Mouse (Mus musculus) CH12.LX (cell line): ENCODE measurements around the gene Lyz1. TPM values are rescaled to one million over a fixed set of nuclear protein-coding genes. Genes with fewer than 3 reads are reported as not detected.

Source experiments
- DNase-seq: peaks from one replicate; pipeline ENCODE4 v3.0.0-alpha.2; 2013; ENCODE audit errors: extremely low read depth
- H3K27ac ChIP-seq: 2 replicates; pipeline ENCODE4 v1.5.1; 2012; ENCODE audit warnings: low read depth, mild to moderate bottlenecking, control low read depth, moderate library complexity; ENCODE audit not compliant: insufficient read depth
- H3K27me3 ChIP-seq: replicated peaks from 2 replicates; pipeline ENCODE3; 2012; ENCODE audit warnings: inconsistent platforms
- H3K36me3 ChIP-seq, 2 experiments: replicated peaks in 1 of 2; 2 replicates each; pipeline versions ENCODE3 to v1.6.1; 2012; ENCODE audit warnings: inconsistent platforms in 1 of 2, low read length in 1 of 2, mild to moderate bottlenecking in 1 of 2, mixed read lengths in 1 of 2, moderate library complexity in 1 of 2; ENCODE audit not compliant: control insufficient read depth in 1 of 2, insufficient read depth in 1 of 2
- H3K4me1 ChIP-seq, 2 experiments: 2 replicates each; pipeline ENCODE4 v1.6.1; 2012; ENCODE audit warnings: inconsistent platforms in 1 of 2, moderate library complexity in 1 of 2; ENCODE audit not compliant: insufficient read depth in 2 of 2, control insufficient read depth in 1 of 2
- H3K4me2 ChIP-seq: 2 replicates; pipeline ENCODE4 v1.6.1; 2012; ENCODE audit warnings: low read depth, mild to moderate bottlenecking, control low read depth; ENCODE audit not compliant: poor library complexity, insufficient read depth, severe bottlenecking
- H3K4me3 ChIP-seq, 3 experiments: fragments of 150-350 bp in 1 of 3; sonication (generic) in 1 of 3; replicated peaks in 1 of 3; 2 replicates each; pipeline versions ENCODE3 to v1.5.1; 2011 to 2012; ENCODE audit warnings: low read depth in 2 of 3, low read length in 2 of 3, mild to moderate bottlenecking in 2 of 3, moderate library complexity in 2 of 3, control low read depth in 1 of 3, improper control_type of control experiment in 1 of 3, inconsistent platforms in 1 of 3, mixed read lengths in 1 of 3; ENCODE audit not compliant: poor library complexity in 1 of 3
- H3K79me2 ChIP-seq: replicated peaks from 2 replicates; pipeline ENCODE4 v1.6.1; 2012; ENCODE audit warnings: mild to moderate bottlenecking, moderate library complexity; ENCODE audit not compliant: control insufficient read depth, poor library complexity, insufficient read depth, severe bottlenecking; ENCODE audit errors: extremely low read depth
- H3K9ac ChIP-seq: 2 replicates; pipeline ENCODE4 v1.6.1; 2012; ENCODE audit warnings: low read depth, mild to moderate bottlenecking, control low read depth, moderate library complexity; ENCODE audit not compliant: insufficient read depth
- H3K9me3 ChIP-seq: replicated peaks from 2 replicates; pipeline ENCODE3; 2012; ENCODE audit warnings: low read length, inconsistent platforms, mixed read lengths
- BHLHE40 ChIP-seq: IDR thresholded peaks from 2 replicates; pipeline ENCODE4 v1.6.1; 2011; ENCODE audit warnings: mild to moderate bottlenecking, low read depth, low read length, improper control_type of control experiment
- CHD1 ChIP-seq: IDR thresholded peaks from 2 replicates; pipeline ENCODE4 v1.6.1; 2012; ENCODE audit warnings: low read depth, low read length, improper control_type of control experiment, inconsistent platforms
- CTCF ChIP-seq, 2 experiments: IDR thresholded peaks in 1 of 2; conservative IDR thresholded peaks in 1 of 2; 2 replicates each; pipeline ENCODE4 v1.5.1; 2011 to 2012; ENCODE audit warnings: low read depth in 2 of 2, low read length in 2 of 2, improper control_type of control experiment in 1 of 2, inconsistent platforms in 1 of 2, mild to moderate bottlenecking in 1 of 2, moderate library complexity in 1 of 2
- E2F4 ChIP-seq: IDR thresholded peaks from 2 replicates; pipeline ENCODE4 v1.6.1; 2011; ENCODE audit warnings: low read depth, low read length, improper control_type of control experiment; ENCODE audit not compliant: insufficient replicate concordance
- ELF1 ChIP-seq: IDR thresholded peaks from 2 replicates; pipeline ENCODE4 v1.6.1; 2014; ENCODE audit warnings: low read depth, mild to moderate bottlenecking, inconsistent platforms, low read length, improper control_type of control experiment
- JUN ChIP-seq: IDR thresholded peaks from 2 replicates; pipeline ENCODE4 v1.6.1; 2011; ENCODE audit warnings: low read depth, mild to moderate bottlenecking, low read length, improper control_type of control experiment, moderate library complexity; ENCODE audit not compliant: insufficient read depth
- MAFK ChIP-seq: IDR thresholded peaks from 2 replicates; pipeline ENCODE4 v1.6.1; 2011; ENCODE audit warnings: low read length, improper control_type of control experiment; ENCODE audit not compliant: insufficient replicate concordance
- MAX ChIP-seq: IDR thresholded peaks from 2 replicates; pipeline ENCODE4 v1.6.1; 2011; ENCODE audit warnings: low read length, improper control_type of control experiment
- MXI1 ChIP-seq: IDR thresholded peaks from 2 replicates; pipeline ENCODE4 v1.6.1; 2011; ENCODE audit warnings: mild to moderate bottlenecking, low read depth, low read length, improper control_type of control experiment
- MYC ChIP-seq: IDR thresholded peaks from 2 replicates; pipeline ENCODE4 v1.6.1; 2011; ENCODE audit warnings: low read depth, mild to moderate bottlenecking, improper control_type of control experiment, low read length
- PAX5 ChIP-seq: IDR thresholded peaks from 2 replicates; pipeline ENCODE4 v1.6.1; 2012; ENCODE audit warnings: low read length, inconsistent platforms, mixed read lengths
- RCOR1 ChIP-seq: conservative IDR thresholded peaks from 2 replicates; pipeline ENCODE4 v1.6.1; 2012; ENCODE audit warnings: low read depth, mild to moderate bottlenecking, inconsistent platforms, low read length, improper control_type of control experiment
- TCF12 ChIP-seq: IDR thresholded peaks from 2 replicates; pipeline ENCODE4 v1.6.1; 2014; ENCODE audit warnings: low read depth, mild to moderate bottlenecking, inconsistent platforms, low read length, improper control_type of control experiment
- USF1 ChIP-seq: IDR thresholded peaks from 2 replicates; pipeline ENCODE4 v1.6.1; 2014; ENCODE audit warnings: low read depth, mild to moderate bottlenecking, inconsistent platforms, low read length, improper control_type of control experiment
- ZC3H11A ChIP-seq: IDR thresholded peaks from 2 replicates; pipeline ENCODE4 v1.6.1; 2012; ENCODE audit warnings: low read depth, mild to moderate bottlenecking, inconsistent platforms, low read length, improper control_type of control experiment
- ZKSCAN1 ChIP-seq: IDR thresholded peaks from 2 replicates; pipeline ENCODE4 v1.6.1; 2012; ENCODE audit warnings: low read depth, inconsistent platforms, low read length, improper control_type of control experiment, borderline replicate concordance
- dilution Hi-C: fragments of 300-500 bp; cut with MboI; formaldehyde crosslinking; loops from 2 replicates; pipeline ENCODE4 v1.14.3; 2020; ENCODE audit warnings: low sequenced_read_pairs; ENCODE audit not compliant: extremely low pct_unique_long_range_greater_than_20kb, extremely low pct_ligation_motif_present
- in situ Hi-C: fragments of 300-500 bp; cut with MboI; formaldehyde crosslinking; loops from 3 replicates; pipeline ENCODE4 v1.14.3; 2019; ENCODE audit warnings: low sequenced_read_pairs, low pct_ligation_motif_present, low pct_unique_long_range_greater_than_20kb, mixed read lengths
- polyA plus RNA-seq: library from polyadenylated mRNA; unstranded; fragments of >175 nt; gene quantifications from 2 replicates; pipeline ENCODE4 v1.2.1, GENCODE M21; 2012; ENCODE audit warnings: low read depth; ENCODE audit not compliant: insufficient read length
- total RNA-seq, 2 experiments: library from RNA; depleted of rRNA; stranded (reverse); fragments of 300-350 nt in 1 of 2; fragments of >200 nt in 1 of 2; gene quantifications; 2 replicates each; pipeline ENCODE4 v1.2.3; 2012 to 2014

Gene Lyz1
- total and polyA plus RNA-seq, 3 experiments, result not detected

DNA sequence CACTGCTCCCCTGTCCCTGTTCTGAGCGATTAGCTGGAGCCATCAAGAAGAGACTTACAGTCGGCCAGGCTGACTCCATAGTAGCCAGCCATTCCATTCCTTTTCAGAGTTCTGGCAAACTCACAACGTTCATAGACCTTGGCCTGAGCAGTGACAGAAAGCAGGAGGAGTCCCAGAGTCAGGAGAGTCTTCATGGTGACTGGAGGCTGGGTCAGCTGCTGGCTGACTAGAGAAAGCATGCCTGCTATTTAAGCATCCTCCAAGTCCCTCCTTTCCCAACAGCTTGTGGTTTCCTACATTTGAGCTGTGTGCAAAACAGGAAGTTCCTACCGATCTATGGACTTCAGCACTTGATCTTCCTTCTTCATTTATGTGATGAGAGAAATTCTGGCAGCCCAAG, 10.6 kb downstream of the Lyz1 start, which contains the start of gene Lyz2:
Lyz2 (minus strand) TSS at position 273 of the 400 bp plus-strand sequence.
- dilution Hi-C loops, result no loop called here
- no peak within 1 kb of the TSS for H3K27ac ChIP-seq

DNA sequence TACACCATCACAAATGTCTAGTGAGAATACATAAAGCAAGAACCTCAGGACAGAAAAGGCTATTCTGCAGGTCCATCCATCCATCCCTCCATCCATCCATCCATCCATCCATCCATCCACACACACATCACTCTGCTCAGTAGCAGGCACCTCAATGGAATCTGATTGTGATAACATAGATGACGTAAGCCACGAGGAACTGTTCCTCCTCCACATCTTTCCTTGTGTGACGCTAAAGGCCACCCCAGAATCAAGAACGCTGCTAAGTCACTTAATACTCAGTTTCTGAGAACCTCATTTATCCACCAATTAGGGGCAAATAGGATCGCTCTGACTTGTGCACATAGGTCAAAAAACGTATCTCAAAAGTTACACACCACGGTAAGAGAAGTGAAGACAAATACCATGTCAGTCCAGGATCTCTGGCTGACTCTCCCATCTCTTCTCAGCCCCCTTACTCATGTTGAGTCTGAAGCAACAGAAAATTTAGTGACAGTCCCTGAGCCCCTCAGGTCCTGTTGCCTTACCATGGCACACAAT, 11.2 kb downstream of the Lyz1 start:
- Histone ChIP-seq H3K4me1 (0 out of 4 replicates have a peak, but pooled peaks cover 0 to 4% of the 10 kb centered on the region in 2 experiments), H3K79me2 (no peaks in the 10 kb centered on the region), H3K36me3 (no peaks in the 10 kb centered on the region), H3K4me2 (no peak overlapping the region), H3K9me3 (no peaks in the 10 kb centered on the region), H3K27me3 (peaks cover 2% of the 10 kb centered on the region), H3K4me3 (no peak overlapping the region), H3K9ac (no peak overlapping the region), H3K27ac (no peak overlapping the region)
- dilution Hi-C loops, result no loop called here
- in situ Hi-C loops, result no loop called here
- no peak for DNase-seq
- TF ChIP-seq USF1 (no peak), CTCF (conservative IDR thresholded peaks at IDR 0.05 in 1 of 2, IDR thresholded peaks at IDR 0.05 in 1 of 2; ENCODE audit: low read depth in 2 of 2, low read length in 2 of 2) (no peak), E2F4 (no peak), JUN (no peak), ZKSCAN1 (no peak), MAFK (no peak), RCOR1 (no peak), MXI1 (no peak), CHD1 (no peak), BHLHE40 (no peak), PAX5 (no peak), ELF1 (no peak), TCF12 (no peak)

More for the DNA sequence above, 10.6 kb downstream of the Lyz1 start, which contains the start of gene Lyz2:
- DNase-seq, result no peak
- Histone ChIP-seq H3K36me3 (no peaks in the 10 kb centered on the region), H3K4me2 (no peak within 1 kb of the TSS), H3K9ac (no peak within 1 kb of the TSS), H3K27me3 (peaks cover 2% of the 10 kb centered on the region), H3K4me3 (no peak within 1 kb of the TSS)
- in situ Hi-C loops, result no loop called here
- TF ChIP-seq ZC3H11A (no peak), MYC (no peak), JUN (no peak), MAX (no peak), USF1 (no peak)
- TF ChIP-seq, all 38 proteins: peak for 0
- H3K79me2 ChIP-seq, result no peaks in the 10 kb centered on the region
- 0 out of 4 replicates have a peak, but pooled peaks cover 0 to 4% of the 10 kb centered on the region in 2 experiments for H3K4me1 ChIP-seq
- H3K9me3 ChIP-seq, result no peaks in the 10 kb centered on the region
